Mouse (Mus musculus) limb, embryonic 10.5 days (tissue): ENCODE measurements at regions not wholly inside any gene's neighbourhood (a gene's known extent, or its start where the extent isn't known, plus 50 kb on each side); places are given as distances from the start of the nearest gene placed in this dataset.

Experiments
- DNase-seq: peaks from one replicate; pipeline ENCODE4 v3.0.0-alpha.2; 2017; ENCODE audit warnings: low spot score
- H3K27ac ChIP-seq: fragments of 300-500 bp; sonication (generic); 2 replicates; pipeline ENCODE4 v1.5.1; 2016; ENCODE audit warnings: mild to moderate bottlenecking
- H3K27me3 ChIP-seq: fragments of 300-500 bp; sonication (generic); 2 replicates; pipeline ENCODE4 v1.6.1; 2016; ENCODE audit warnings: low read depth, mild to moderate bottlenecking; ENCODE audit not compliant: poor library complexity, severe bottlenecking
- H3K36me3 ChIP-seq: fragments of 300-500 bp; sonication (generic); 2 replicates; pipeline ENCODE4 v1.6.1; 2016; ENCODE audit warnings: mild to moderate bottlenecking, moderate library complexity
- H3K4me1 ChIP-seq: fragments of 300-500 bp; sonication (generic); 2 replicates; pipeline ENCODE4 v1.6.1; 2016
- H3K4me3 ChIP-seq: fragments of 300-500 bp; sonication (generic); 2 replicates; pipeline ENCODE4 v1.5.1; 2016; ENCODE audit warnings: mild to moderate bottlenecking, moderate library complexity
- H3K9me3 ChIP-seq: fragments of 300-500 bp; sonication (generic); replicated peaks from 2 replicates; pipeline ENCODE4 v1.6.1; 2016; ENCODE audit warnings: mild to moderate bottlenecking
- WGBS: fragments of 180-500 bp; shearing (Covaris S2); methylation state at CpG from one replicate; pipeline ENCODE4 v1.1.7; 2016; 5-methylcytosine and 5-hydroxymethylcytosine counted together

- Histone ChIP-seq H3K4me1 (peaks cover 20% of the 10 kb centered on the region; the same call in 1 of the 2 replicates), H3K9me3 (no peaks in the 10 kb centered on the region), H3K27ac (no peak overlapping the region), H3K4me3 (no peak overlapping the region), H3K27me3 (peaks cover 16% of the 10 kb centered on the region), H3K36me3 (no peaks in the 10 kb centered on the region)
- WGBS: 80% methylated on average over 9 of the region's 9 CpGs
- DNase-seq: no peak
Measured at GRCm38 (mm10) chr6:99866061-99866460, 139.9 kb upstream of the Prok2 start.

- Histone ChIP-seq H3K9me3 (no peaks in the 10 kb centered on the region), H3K4me1 (peaks cover 28% of the 10 kb centered on the region), H3K36me3 (no peaks in the 10 kb centered on the region), H3K4me3 (no peak overlapping the region), H3K27ac (no peak overlapping the region), H3K27me3 (peaks cover 25% of the 10 kb centered on the region)
- WGBS: 64% methylated on average over 3 of the region's 3 CpGs
- DNase-seq: no peak
Measured at GRCm38 (mm10) chr6:99864949-99865348, 138.8 kb upstream of the Prok2 start.

- H3K4me1 ChIP-seq: peaks cover 28% of the 10 kb centered on the region
- no peaks in the 10 kb centered on the region for H3K9me3 ChIP-seq
- no peak for DNase-seq
- no peak overlapping the region for H3K27ac ChIP-seq
- H3K4me3 ChIP-seq: no peak overlapping the region
- peaks cover 22% of the 10 kb centered on the region for H3K27me3 ChIP-seq
- H3K36me3 ChIP-seq: no peaks in the 10 kb centered on the region
- WGBS: 54% methylated on average over 9 of the region's 9 CpGs
Measured at GRCm38 (mm10) chr6:99863418-99863817, 137.2 kb upstream of the Prok2 start.

- WGBS: 76% methylated on average over 6 of the region's 6 CpGs
- Histone ChIP-seq H3K27ac (no peak overlapping the region), H3K4me1 (peaks cover 11% of the 10 kb centered on the region), H3K4me3 (no peak overlapping the region), H3K9me3 (no peaks in the 10 kb centered on the region), H3K27me3 (0 out of 2 replicates have a peak, but pooled peaks cover 10% of the 10 kb centered on the region), H3K36me3 (no peaks in the 10 kb centered on the region)
- no peak for DNase-seq
Measured at GRCm38 (mm10) chr6:99857411-99857810, 131.2 kb upstream of the Prok2 start.

GRCm38 (mm10) chr6:99853716-99854115 lies 127.5 kb upstream of the Prok2 start:
- H3K9me3 ChIP-seq: no peaks in the 10 kb centered on the region
- H3K27ac ChIP-seq: no peak overlapping the region
- H3K4me3 ChIP-seq: no peak overlapping the region
- 51% methylated on average over 3 of the region's 3 CpGs for WGBS
- no peaks in the 10 kb centered on the region for H3K36me3 ChIP-seq
- no peak for DNase-seq
- no peaks in the 10 kb centered on the region for H3K4me1 ChIP-seq
- peaks cover 13% of the 10 kb centered on the region for H3K27me3 ChIP-seq

GRCm38 (mm10) chr6:99850706-99851105 lies 124.5 kb upstream of the Prok2 start:
- peaks cover 13% of the 10 kb centered on the region for H3K27me3 ChIP-seq
- H3K27ac ChIP-seq: no peak overlapping the region
- no peaks in the 10 kb centered on the region for H3K9me3 ChIP-seq
- no peaks in the 10 kb centered on the region for H3K36me3 ChIP-seq
- no peak overlapping the region for H3K4me3 ChIP-seq
- WGBS: 91% methylated on average over 1 of the region's 1 CpGs
- DNase-seq: no peak
- H3K4me1 ChIP-seq: peaks cover 12% of the 10 kb centered on the region

- Histone ChIP-seq H3K4me1 (peaks cover 39% of the 10 kb centered on the region), H3K27ac (no peak overlapping the region), H3K36me3 (no peaks in the 10 kb centered on the region), H3K4me3 (peak overlapping the region; percentile 26), H3K9me3 (no peaks in the 10 kb centered on the region), H3K27me3 (peaks cover 51% of the 10 kb centered on the region)
- WGBS: 12% methylated on average over 4 of the region's 4 CpGs
- peak; percentile 51 for DNase-seq
Measured at GRCm38 (mm10) chr6:99845508-99845846, 119.3 kb upstream of the Prok2 start.

GRCm38 (mm10) chr6:99844775-99845507 lies 118.7 kb upstream of the Prok2 start:
- peaks cover 47% of the 10 kb centered on the region for H3K27me3 ChIP-seq

GRCm38 (mm10) chr6:99843507-99843906 lies 117.3 kb upstream of the Prok2 start:
- no peak overlapping the region for H3K27ac ChIP-seq
- no peak for DNase-seq
- H3K4me1 ChIP-seq: peaks cover 39% of the 10 kb centered on the region
- H3K27me3 ChIP-seq: peaks cover 38% of the 10 kb centered on the region
- no peak overlapping the region for H3K4me3 ChIP-seq
- H3K36me3 ChIP-seq: no peaks in the 10 kb centered on the region
- WGBS: 84% methylated on average over 3 of the region's 3 CpGs
- H3K9me3 ChIP-seq: no peaks in the 10 kb centered on the region

More at GRCm38 (mm10) chr6:99844775-99845507, 118.7 kb upstream of the Prok2 start:
- Histone ChIP-seq H3K36me3 (no peaks in the 10 kb centered on the region), H3K27ac (no peak overlapping the region), H3K4me1 (peaks cover 39% of the 10 kb centered on the region), H3K4me3 (peak overlapping the region; percentile 26), H3K9me3 (no peaks in the 10 kb centered on the region)
- WGBS: 30% methylated on average over 4 of the region's 4 CpGs
- no peak for DNase-seq

- peaks cover 38% of the 10 kb centered on the region for H3K27me3 ChIP-seq
- peaks cover 39% of the 10 kb centered on the region for H3K4me1 ChIP-seq
- H3K4me3 ChIP-seq: no peak overlapping the region
- no peak for DNase-seq
- no peak overlapping the region for H3K27ac ChIP-seq
- no peaks in the 10 kb centered on the region for H3K9me3 ChIP-seq
- no peaks in the 10 kb centered on the region for H3K36me3 ChIP-seq
Measured at GRCm38 (mm10) chr6:99842723-99843122, 116.5 kb upstream of the Prok2 start.

- 91% methylated on average over 6 of the region's 6 CpGs for WGBS
- Histone ChIP-seq H3K36me3 (no peaks in the 10 kb centered on the region), H3K27ac (no peak overlapping the region), H3K4me1 (peaks cover 29% of the 10 kb centered on the region), H3K27me3 (peaks cover 38% of the 10 kb centered on the region), H3K4me3 (no peak overlapping the region), H3K9me3 (no peaks in the 10 kb centered on the region)
- no peak for DNase-seq
Measured at GRCm38 (mm10) chr6:99840823-99841222, 114.6 kb upstream of the Prok2 start.

- 72% methylated on average over 3 of the region's 3 CpGs for WGBS
- no peak for DNase-seq
- Histone ChIP-seq H3K4me1 (peaks cover 8% of the 10 kb centered on the region), H3K27ac (no peak overlapping the region), H3K4me3 (no peak overlapping the region), H3K27me3 (no peaks in the 10 kb centered on the region), H3K36me3 (no peaks in the 10 kb centered on the region), H3K9me3 (no peaks in the 10 kb centered on the region)
Measured at GRCm38 (mm10) chr6:99833323-99833722, 107.1 kb upstream of the Prok2 start.

- no peaks in the 10 kb centered on the region for H3K9me3 ChIP-seq
- H3K27me3 ChIP-seq: no peaks in the 10 kb centered on the region
- DNase-seq: no peak
- H3K27ac ChIP-seq: no peak overlapping the region
- 90% methylated on average over 5 of the region's 5 CpGs for WGBS
- peaks cover 18% of the 10 kb centered on the region for H3K4me1 ChIP-seq
- H3K36me3 ChIP-seq: no peaks in the 10 kb centered on the region
- H3K4me3 ChIP-seq: no peak overlapping the region
Measured at GRCm38 (mm10) chr6:99827625-99828024, 101.4 kb upstream of the Prok2 start.

- peaks cover 22% of the 10 kb centered on the region for H3K4me1 ChIP-seq
- 70% methylated on average over 6 of the region's 6 CpGs for WGBS
- H3K4me3 ChIP-seq: no peak overlapping the region
- H3K36me3 ChIP-seq: no peaks in the 10 kb centered on the region
- H3K9me3 ChIP-seq: no peaks in the 10 kb centered on the region
- no peak for DNase-seq
- no peak overlapping the region for H3K27ac ChIP-seq
- H3K27me3 ChIP-seq: 0 out of 2 replicates have a peak, but pooled peaks cover 12% of the 10 kb centered on the region
Measured at GRCm38 (mm10) chr6:99824808-99825207, 98.6 kb upstream of the Prok2 start.
